24 mouse cellular contexts compared by ENCODE assay signal in genomic region chr3:54135376-54135775, GRCm38 (mm10). TPM values are rescaled to one million over a fixed set of nuclear protein-coding genes. Genes with fewer than 3 reads are reported as not detected.
DNase-seq lines count a peak whose midpoint lies in the region; ATAC-seq lines count a peak whose summit lies in the region.
"Had no signal": no experiment of that assay in that cellular context is flagged by ENCODE, and none has a peak within 500 bp of the region (broad histone marks: within the 10 kb centered on the region; RNA-seq: fewer than 3 reads in every experiment).

No protein-coding gene starts in this region.

- WGBS in embryonic facial prominence, embryonic 10.5 days: 41% methylated on average over 5 of the region's 5 CpGs
- WGBS in limb, embryonic 10.5 days: 29% methylated on average over 5 of the region's 5 CpGs
- WGBS in forebrain, embryonic 14.5 days: 86% methylated on average over 5 of the region's 5 CpGs
- WGBS in forebrain, embryonic 16.5 days: 81% methylated on average over 5 of the region's 5 CpGs

- H3K9ac ChIP-seq in forebrain, embryonic 14.5 days (ENCODE audit: low read length): no peak overlapping the region
- no peak overlapping the region for H3K9ac ChIP-seq in forebrain, embryonic 16.5 days (replicated peaks; ENCODE audit: low read depth, low read length)
- H3K9ac ChIP-seq: forebrain, postnatal 0 days; heart, embryonic 12.5 days; hindbrain, embryonic 12.5 days; intestine, embryonic 15.5 days had no signal

- no peaks in the 10 kb centered on the region for H3K36me3 ChIP-seq in embryonic facial prominence, embryonic 10.5 days (replicated peaks)
- no peaks in the 10 kb centered on the region for H3K36me3 ChIP-seq in limb, embryonic 10.5 days
- H3K36me3 ChIP-seq in forebrain, embryonic 14.5 days (ENCODE audit: control insufficient read depth, insufficient read depth, low read length): no peaks in the 10 kb centered on the region
- no peaks in the 10 kb centered on the region for H3K36me3 ChIP-seq in forebrain, embryonic 16.5 days (ENCODE audit: control insufficient read depth, insufficient read depth)
- H3K36me3 ChIP-seq: heart, embryonic 12.5 days; hindbrain, embryonic 12.5 days; intestine, embryonic 15.5 days had no signal

- no peak for ATAC-seq in forebrain, embryonic 14.5 days
- no peak for ATAC-seq in forebrain, embryonic 16.5 days
- ATAC-seq: activated CD4-positive, CD25-positive, alpha-beta regulatory T cell, adult 4 months; forebrain, postnatal 0 days; hindbrain, embryonic 16.5 days; intestine, embryonic 15.5 days; Patski had no signal

- H3K27ac ChIP-seq in embryonic facial prominence, embryonic 10.5 days (replicated peaks): no peak overlapping the region
- H3K27ac ChIP-seq in limb, embryonic 10.5 days: no peak overlapping the region
- H3K27ac ChIP-seq in forebrain, embryonic 14.5 days (ENCODE audit: low read depth, low read length): no peak overlapping the region
- no peak overlapping the region for H3K27ac ChIP-seq in forebrain, embryonic 16.5 days (ENCODE audit: low read length)
- H3K27ac ChIP-seq: gastrocnemius, adult 2 months; hindbrain, embryonic 12.5 days; intestine, embryonic 15.5 days had no signal

- no peak overlapping the region for H3K4me2 ChIP-seq in forebrain, embryonic 14.5 days (ENCODE audit: low read length)
- no peak overlapping the region for H3K4me2 ChIP-seq in forebrain, embryonic 16.5 days (ENCODE audit: low read length)
- H3K4me2 ChIP-seq: heart, embryonic 12.5 days; hindbrain, embryonic 12.5 days; intestine, embryonic 15.5 days had no signal

- H3K9me3 ChIP-seq in embryonic facial prominence, embryonic 10.5 days: no peaks in the 10 kb centered on the region
- no peaks in the 10 kb centered on the region for H3K9me3 ChIP-seq in limb, embryonic 10.5 days (replicated peaks)
- no peaks in the 10 kb centered on the region for H3K9me3 ChIP-seq in forebrain, embryonic 14.5 days (replicated peaks; ENCODE audit: control insufficient read depth, low read length)
- H3K9me3 ChIP-seq in forebrain, embryonic 16.5 days (ENCODE audit: control insufficient read depth, low read length): no peaks in the 10 kb centered on the region
- H3K9me3 ChIP-seq: heart, embryonic 12.5 days; hindbrain, embryonic 12.5 days; intestine, embryonic 15.5 days had no signal

- no peaks in the 10 kb centered on the region for H3K4me1 ChIP-seq in embryonic facial prominence, embryonic 10.5 days
- peaks cover 31% of the 10 kb centered on the region for H3K4me1 ChIP-seq in limb, embryonic 10.5 days
- H3K4me1 ChIP-seq in forebrain, embryonic 14.5 days (ENCODE audit: control insufficient read depth, insufficient read depth, low read length): no peaks in the 10 kb centered on the region
- H3K4me1 ChIP-seq in forebrain, embryonic 16.5 days (replicated peaks; ENCODE audit: control insufficient read depth, insufficient read depth, low read length): no peaks in the 10 kb centered on the region
- H3K4me1 ChIP-seq: heart, embryonic 12.5 days; hindbrain, embryonic 12.5 days; intestine, embryonic 15.5 days had no signal

- H3K27me3 ChIP-seq in embryonic facial prominence, embryonic 10.5 days (replicated peaks; ENCODE audit: low read depth, poor library complexity, severe bottlenecking): no peaks in the 10 kb centered on the region
- peaks cover 8% of the 10 kb centered on the region; the same call in 1 of the 2 replicates for H3K27me3 ChIP-seq in limb, embryonic 10.5 days (ENCODE audit: low read depth, poor library complexity, severe bottlenecking)
- H3K27me3 ChIP-seq in forebrain, embryonic 14.5 days (replicated peaks; ENCODE audit: control insufficient read depth, insufficient read depth, low read length): no peaks in the 10 kb centered on the region
- H3K27me3 ChIP-seq in forebrain, embryonic 16.5 days (replicated peaks; ENCODE audit: control insufficient read depth, insufficient read depth, low read length): no peaks in the 10 kb centered on the region
- H3K27me3 ChIP-seq: heart, embryonic 12.5 days; hindbrain, embryonic 12.5 days; intestine, embryonic 15.5 days had no signal

- peak; percentile 36 for DNase-seq in embryo, embryonic 10 days (ENCODE audit: low spot score)
- DNase-seq in embryo, embryonic 9.5 days (ENCODE audit: extremely low spot score): no peak
- peak; percentile 28 for DNase-seq in embryonic facial prominence, embryonic 10.5 days (ENCODE audit: low spot score)
- peak; percentile 68 for DNase-seq in limb, embryonic 10.5 days (ENCODE audit: low spot score)
- no peak for DNase-seq in forebrain, embryonic 14.5 days (ENCODE audit: low spot score)
- DNase-seq in layer of hippocampus, postnatal 14 days (ENCODE audit: low spot score in 2 of 2): no peak
- DNase-seq: adrenal gland, postnatal 14 days; B cell, adult 2 months; cerebellum, adult 11-12 months; cerebellum, adult 9-10 months; cerebellum, postnatal 25 days; forebrain, postnatal 0 days; gastrocnemius, adult 2 months; gastrocnemius, postnatal 25 days; kidney, adult 18-20 months had no signal

- H3K4me3 ChIP-seq in embryonic facial prominence, embryonic 10.5 days: no peak overlapping the region
- no peak overlapping the region for H3K4me3 ChIP-seq in limb, embryonic 10.5 days
- no peak overlapping the region for H3K4me3 ChIP-seq in forebrain, embryonic 14.5 days (ENCODE audit: low read depth, low read length)
- no peak overlapping the region for H3K4me3 ChIP-seq in forebrain, embryonic 16.5 days (replicated peaks; ENCODE audit: low read length)
- H3K4me3 ChIP-seq: gastrocnemius, adult 2 months; heart, embryonic 12.5 days; hindbrain, embryonic 12.5 days; intestine, embryonic 15.5 days had no signal

RNA-seq across cellular contexts. Expression of gene Trpc4, which starts 20.5 kb away (rescaled TPM):
- polyA plus RNA-seq in embryonic facial prominence, embryonic 10.5 days (2016; fragmentation: Nextera tagmentation; extraction: Ambion mirVana): 0.52 and 0.59 TPM in 2 replicates
- 0.15 and 0.48 TPM in 2 replicates for polyA plus RNA-seq in limb, embryonic 10.5 days (2016; fragmentation: Nextera tagmentation; extraction: Ambion mirVana)
- 6.1 and 9.8 TPM in 2 replicates for polyA plus RNA-seq in forebrain, embryonic 14.5 days (2014; fragmentation: Nextera tagmentation; extraction: Ambion mirVana)
- 13.4 and 15.0 TPM in 2 replicates for polyA plus RNA-seq in forebrain, embryonic 16.5 days (2015; fragmentation: Nextera tagmentation; extraction: Ambion mirVana)
- total RNA-seq in layer of hippocampus, postnatal 14 days (2021): 10 to 100 TPM; 58.1 to 70.9 TPM
- total RNA-seq: granulocyte monocyte progenitor cell, adult 5-6 weeks; MEL had no signal
- polyA plus RNA-seq: activated CD4-positive, CD25-positive, alpha-beta regulatory T cell, adult 4 months had no signal

Comparison
In these comparisons a context has a peak if more than half of its experiments do, and no peak if none do; other contexts are left out.
1. DNase-seq: peak in embryo, embryonic 10 days (single experiment), embryonic facial prominence, embryonic 10.5 days (single experiment) and limb, embryonic 10.5 days (single experiment); none in embryo, embryonic 9.5 days (single experiment), forebrain, embryonic 14.5 days (single experiment) and layer of hippocampus, postnatal 14 days (0 of 2).